Mouse (Mus musculus): ENCODE results near the gene Als2cr12. TPM values are rescaled to one million over a fixed set of nuclear protein-coding genes. Genes with fewer than 3 reads are reported as not detected.
A peak's percentile ranks its signal among the peaks of the same experiment; 100 is the strongest.

Als2cr12 gene
- polyA plus RNA-seq, 1 experiment from 2014 or later: not detected

GRCm38 (mm10) chr1:58717589-58718270 is 21.9 kb upstream of the Als2cr12 start:
- no peak overlapping the region for H3K27ac ChIP-seq (replicated peaks in 1 of 2; ENCODE audit: control insufficient read depth in 1 of 2, insufficient read depth in 1 of 2, low read depth in 2 of 2, low read length in 2 of 2)
- H3K36me3 ChIP-seq (ENCODE audit: control insufficient read depth, insufficient read depth, low read length): peaks cover 49% of the 10 kb centered on the region
- H3K27me3 ChIP-seq (ENCODE audit: control insufficient read depth, insufficient read depth, low read length): no peaks in the 10 kb centered on the region
- no peak overlapping the region for H3K4me3 ChIP-seq (ENCODE audit: control insufficient read depth in 1 of 2, insufficient read depth in 1 of 2, low read depth in 1 of 2, low read length in 2 of 2)
- peaks cover 6 to 20% of the 10 kb centered on the region in 2 experiments for H3K4me1 ChIP-seq (ENCODE audit: control insufficient read depth in 2 of 2, insufficient read depth in 2 of 2, low read length in 2 of 2)
- H3K9ac ChIP-seq (ENCODE audit: low read length): no peak overlapping the region
- WGBS: 94% methylated on average over 8 of the region's 8 CpGs
- H3K4me2 ChIP-seq (ENCODE audit: low read length): no peak overlapping the region
- no peak for ATAC-seq (ENCODE audit: insufficient number of reproducible peaks, insufficient read depth, low FRiP score, low read depth)
- H3K9me3 ChIP-seq (ENCODE audit: control insufficient read depth, low read length): no peaks in the 10 kb centered on the region

- peaks cover 49% of the 10 kb centered on the region for H3K36me3 ChIP-seq (ENCODE audit: control insufficient read depth, insufficient read depth, low read length)
- no peak overlapping the region for H3K9ac ChIP-seq (ENCODE audit: low read length)
- WGBS: 92% methylated on average over 4 of the region's 4 CpGs
- no peak overlapping the region for H3K27ac ChIP-seq (replicated peaks in 1 of 2; ENCODE audit: control insufficient read depth in 1 of 2, insufficient read depth in 1 of 2, low read depth in 2 of 2, low read length in 2 of 2)
- H3K4me3 ChIP-seq (ENCODE audit: control insufficient read depth in 1 of 2, insufficient read depth in 1 of 2, low read depth in 1 of 2, low read length in 2 of 2): no peak overlapping the region
- no peaks in the 10 kb centered on the region for H3K27me3 ChIP-seq (ENCODE audit: control insufficient read depth, insufficient read depth, low read length)
- ATAC-seq (ENCODE audit: insufficient number of reproducible peaks, insufficient read depth, low FRiP score, low read depth): no peak
- no peak overlapping the region for H3K4me2 ChIP-seq (ENCODE audit: low read length)
- peaks cover 2 to 13% of the 10 kb centered on the region in 2 experiments for H3K4me1 ChIP-seq (ENCODE audit: control insufficient read depth in 2 of 2, insufficient read depth in 2 of 2, low read length in 2 of 2)
- no peaks in the 10 kb centered on the region for H3K9me3 ChIP-seq (ENCODE audit: control insufficient read depth, low read length)
Observed at GRCm38 (mm10) chr1:58716883-58717220, 21.1 kb upstream of the Als2cr12 start.

GRCm38 (mm10) chr1:58716162-58716882 is 20.5 kb upstream of the Als2cr12 start:
- peak overlapping the region; percentile 41 for H3K4me2 ChIP-seq (ENCODE audit: low read length)
- ATAC-seq (ENCODE audit: insufficient number of reproducible peaks, insufficient read depth, low FRiP score, low read depth): no peak
- H3K9me3 ChIP-seq (ENCODE audit: control insufficient read depth, low read length): no peaks in the 10 kb centered on the region
- no peak overlapping the region for H3K4me3 ChIP-seq (ENCODE audit: control insufficient read depth in 1 of 2, insufficient read depth in 1 of 2, low read depth in 1 of 2, low read length in 2 of 2)
- no peaks in the 10 kb centered on the region for H3K27me3 ChIP-seq (ENCODE audit: control insufficient read depth, insufficient read depth, low read length)
- peaks cover 49% of the 10 kb centered on the region for H3K36me3 ChIP-seq (ENCODE audit: control insufficient read depth, insufficient read depth, low read length)
- H3K4me1 ChIP-seq (ENCODE audit: control insufficient read depth in 2 of 2, insufficient read depth in 2 of 2, low read length in 2 of 2): peaks cover 2 to 12% of the 10 kb centered on the region in 2 experiments; a peak in 3 of 4 replicates
- H3K27ac ChIP-seq (replicated peaks in 1 of 2; ENCODE audit: control insufficient read depth in 1 of 2, insufficient read depth in 1 of 2, low read depth in 2 of 2, low read length in 2 of 2): peak overlapping the region; percentile 19 to 64; a peak in 2 of 4 replicates
- 52% methylated on average over 7 of the region's 7 CpGs for WGBS
- H3K9ac ChIP-seq (ENCODE audit: low read length): no peak overlapping the region

DNA sequence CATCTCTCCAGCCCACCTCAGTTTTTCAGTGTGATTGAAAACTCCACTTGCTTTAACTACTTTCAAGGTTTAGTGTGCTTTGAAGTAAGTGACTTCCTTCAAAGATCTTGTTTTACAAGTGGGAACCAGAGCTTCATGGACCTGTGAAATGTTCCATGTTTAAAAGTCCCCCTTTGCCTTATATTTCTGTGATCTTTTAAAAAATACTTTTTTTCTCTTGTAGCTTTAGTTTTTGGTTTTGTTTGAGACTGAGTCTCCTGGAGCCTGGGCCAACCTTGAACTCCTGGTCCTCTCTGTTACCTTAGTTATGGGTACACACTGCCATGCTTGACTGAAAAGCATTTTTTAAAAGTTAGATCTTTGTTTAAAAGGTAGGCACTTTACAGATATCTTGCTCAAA is 19.7 kb upstream of the Als2cr12 start:
- peak overlapping the region in 1 of 2 experiments; percentile 19; a peak in 3 of 4 replicates for H3K27ac ChIP-seq (replicated peaks in 1 of 2; ENCODE audit: control insufficient read depth in 1 of 2, insufficient read depth in 1 of 2, low read depth in 2 of 2, low read length in 2 of 2)

DNA sequence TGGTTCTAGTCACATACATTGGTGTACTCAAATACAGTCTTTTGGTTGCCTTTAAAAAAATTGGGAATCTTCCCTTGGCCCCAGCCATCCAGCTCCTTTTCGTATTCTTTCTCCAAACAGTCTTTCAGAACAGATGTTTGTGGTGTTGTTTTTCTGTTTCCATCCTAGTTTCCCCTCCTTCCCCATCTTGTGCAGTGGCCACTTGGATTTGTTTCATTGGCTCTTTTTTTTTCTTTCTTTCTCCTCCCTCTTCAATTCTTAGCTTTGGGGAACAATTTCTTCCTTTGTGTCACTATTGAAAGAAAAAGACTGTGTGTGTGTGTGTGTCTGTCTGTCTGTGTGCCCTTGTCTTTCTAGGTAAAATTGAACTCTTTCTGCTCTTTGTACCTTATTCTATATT is 18.6 kb upstream of the Als2cr12 start:
- Histone ChIP-seq H3K4me1 (ENCODE audit: control insufficient read depth in 2 of 2, insufficient read depth in 2 of 2, low read length in 2 of 2) (peaks cover 2 to 16% of the 10 kb centered on the region in 2 experiments; a peak in 3 of 4 replicates), H3K4me3 (ENCODE audit: control insufficient read depth in 1 of 2, insufficient read depth in 1 of 2, low read depth in 1 of 2, low read length in 2 of 2) (peak overlapping the region; percentile 74 to 80; a peak in 3 of 4 replicates), H3K4me2 (ENCODE audit: low read length) (peak overlapping the region; percentile 85), H3K9me3 (ENCODE audit: control insufficient read depth, low read length) (no peaks in the 10 kb centered on the region), H3K27ac (replicated peaks in 1 of 2; ENCODE audit: control insufficient read depth in 1 of 2, insufficient read depth in 1 of 2, low read depth in 2 of 2, low read length in 2 of 2) (peak overlapping the region in 1 of 2 experiments; percentile 99; a peak in 2 of 4 replicates), H3K36me3 (ENCODE audit: control insufficient read depth, insufficient read depth, low read length) (peaks cover 44% of the 10 kb centered on the region), H3K27me3 (ENCODE audit: control insufficient read depth, insufficient read depth, low read length) (no peaks in the 10 kb centered on the region), H3K9ac (ENCODE audit: low read length) (peak overlapping the region; percentile 92)
- WGBS: 66% methylated on average over 1 of the region's 1 CpGs
- ATAC-seq (ENCODE audit: insufficient number of reproducible peaks, insufficient read depth, low FRiP score, low read depth): no peak

More for the DNA sequence above, 19.7 kb upstream of the Als2cr12 start:
- no peaks in the 10 kb centered on the region for H3K27me3 ChIP-seq (ENCODE audit: control insufficient read depth, insufficient read depth, low read length)
- no peak for ATAC-seq (ENCODE audit: insufficient number of reproducible peaks, insufficient read depth, low FRiP score, low read depth)
- no peak overlapping the region for H3K4me3 ChIP-seq (ENCODE audit: control insufficient read depth in 1 of 2, insufficient read depth in 1 of 2, low read depth in 1 of 2, low read length in 2 of 2)
- peaks cover 2 to 16% of the 10 kb centered on the region in 2 experiments; a peak in 3 of 4 replicates for H3K4me1 ChIP-seq (ENCODE audit: control insufficient read depth in 2 of 2, insufficient read depth in 2 of 2, low read length in 2 of 2)
- peak overlapping the region; percentile 85 for H3K4me2 ChIP-seq (ENCODE audit: low read length)
- H3K9ac ChIP-seq (ENCODE audit: low read length): no peak overlapping the region
- no peaks in the 10 kb centered on the region for H3K9me3 ChIP-seq (ENCODE audit: control insufficient read depth, low read length)
- H3K36me3 ChIP-seq (ENCODE audit: control insufficient read depth, insufficient read depth, low read length): peaks cover 49% of the 10 kb centered on the region

GRCm38 (mm10) chr1:58713893-58714231 is 18.1 kb upstream of the Als2cr12 start:
- Histone ChIP-seq H3K27me3 (ENCODE audit: control insufficient read depth, insufficient read depth, low read length) (no peaks in the 10 kb centered on the region), H3K9me3 (ENCODE audit: control insufficient read depth, low read length) (no peaks in the 10 kb centered on the region), H3K27ac (replicated peaks in 1 of 2; ENCODE audit: control insufficient read depth in 1 of 2, insufficient read depth in 1 of 2, low read depth in 2 of 2, low read length in 2 of 2) (peak overlapping the region; percentile 99), H3K4me3 (ENCODE audit: control insufficient read depth in 1 of 2, insufficient read depth in 1 of 2, low read depth in 1 of 2, low read length in 2 of 2) (peak overlapping the region; percentile 74 to 80), H3K9ac (ENCODE audit: low read length) (peak overlapping the region; percentile 92), H3K4me1 (ENCODE audit: control insufficient read depth in 2 of 2, insufficient read depth in 2 of 2, low read length in 2 of 2) (peaks cover 2 to 14% of the 10 kb centered on the region in 2 experiments; a peak in 3 of 4 replicates), H3K36me3 (ENCODE audit: control insufficient read depth, insufficient read depth, low read length) (peaks cover 39% of the 10 kb centered on the region), H3K4me2 (ENCODE audit: low read length) (peak overlapping the region; percentile 85)
- no peak for ATAC-seq (ENCODE audit: insufficient number of reproducible peaks, insufficient read depth, low FRiP score, low read depth)
- WGBS: 39% methylated on average over 4 of the region's 4 CpGs

DNA sequence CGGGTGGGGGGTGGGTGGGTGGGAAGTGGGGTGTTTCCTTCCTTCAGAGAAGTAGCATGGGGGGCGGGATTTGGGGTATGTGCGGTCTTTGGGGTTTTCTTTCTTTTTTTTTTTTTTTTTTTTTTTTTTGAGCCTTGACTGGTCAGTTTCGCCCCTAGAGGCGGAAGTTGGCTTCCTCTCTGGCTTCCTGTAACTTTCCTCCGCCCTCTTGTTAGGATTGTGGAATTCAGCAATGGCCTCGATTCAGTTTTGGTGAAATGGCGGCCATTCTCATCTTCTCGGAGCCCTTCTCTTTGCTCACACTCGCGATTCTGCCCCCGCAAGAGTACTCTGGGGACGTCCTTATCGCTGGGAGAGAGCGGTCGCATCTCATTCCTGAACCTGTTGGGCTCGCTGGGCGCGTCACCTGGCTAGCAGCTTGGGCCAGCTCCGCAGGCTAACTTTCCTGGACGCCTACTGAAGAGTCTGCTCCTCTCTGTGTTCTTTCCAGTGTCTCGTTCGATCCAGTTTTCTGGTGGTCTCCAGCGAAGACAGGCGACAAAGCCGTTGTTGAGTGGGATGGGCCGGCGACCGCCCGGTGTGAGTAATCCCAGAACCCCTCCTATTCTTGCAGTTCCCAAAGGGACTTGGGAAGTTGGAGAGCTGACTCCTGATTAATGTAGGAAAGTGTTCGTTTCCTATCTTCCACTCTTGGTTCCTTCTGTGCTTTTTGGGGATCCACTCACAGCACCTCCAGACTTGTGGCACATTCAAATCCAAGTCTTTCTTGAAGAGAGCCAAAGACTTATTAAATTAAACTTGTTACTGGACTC is 17.5 kb upstream of the Als2cr12 start:
- Histone ChIP-seq H3K9me3 (ENCODE audit: control insufficient read depth, low read length) (no peaks in the 10 kb centered on the region), H3K27ac (replicated peaks in 1 of 2; ENCODE audit: control insufficient read depth in 1 of 2, insufficient read depth in 1 of 2, low read depth in 2 of 2, low read length in 2 of 2) (peak overlapping the region; percentile 99), H3K4me3 (ENCODE audit: control insufficient read depth in 1 of 2, insufficient read depth in 1 of 2, low read depth in 1 of 2, low read length in 2 of 2) (peak overlapping the region; percentile 74 to 80), H3K4me2 (ENCODE audit: low read length) (peak overlapping the region; percentile 85), H3K27me3 (ENCODE audit: control insufficient read depth, insufficient read depth, low read length) (no peaks in the 10 kb centered on the region), H3K9ac (ENCODE audit: low read length) (peak overlapping the region; percentile 92), H3K4me1 (ENCODE audit: control insufficient read depth in 2 of 2, insufficient read depth in 2 of 2, low read length in 2 of 2) (peaks cover 2 to 14% of the 10 kb centered on the region in 2 experiments; a peak in 3 of 4 replicates), H3K36me3 (ENCODE audit: control insufficient read depth, insufficient read depth, low read length) (peaks cover 38% of the 10 kb centered on the region)
- WGBS: 4% methylated on average over 31 of the region's 31 CpGs
- peak; percentile 40; the same call in 1 of the 2 replicates for ATAC-seq (ENCODE audit: insufficient number of reproducible peaks, insufficient read depth, low FRiP score, low read depth)
